Mouse (Mus musculus) megakaryocyte, embryonic 14.5 days (primary cell): ENCODE measurements around the gene Cnrip1. TPM values are rescaled to one million over a fixed set of nuclear protein-coding genes. Genes with fewer than 3 reads are reported as not detected.
"Not testable (repeated sequence)": the region's sequence is repeated elsewhere in the genome, so short reads cannot be mapped to it uniquely, and the experiment has no call there.

Source experiments
- H3K27me3 ChIP-seq: replicated peaks from 2 replicates; pipeline ENCODE3; 2012; ENCODE audit warnings: inconsistent platforms
- H3K36me3 ChIP-seq: replicated peaks from 2 replicates; pipeline ENCODE3; 2012; ENCODE audit warnings: low read length, inconsistent platforms, mixed read lengths
- H3K4me1 ChIP-seq: 2 replicates; pipeline ENCODE4 v1.6.1; 2012; ENCODE audit warnings: inconsistent platforms
- H3K4me3 ChIP-seq: replicated peaks from 2 replicates; pipeline ENCODE3; 2012; ENCODE audit warnings: moderate library complexity, mild to moderate bottlenecking, inconsistent platforms
- H3K9me3 ChIP-seq: 2 replicates; pipeline ENCODE4 v1.6.1; 2012; ENCODE audit warnings: inconsistent platforms
- FLI1 ChIP-seq: IDR thresholded peaks from 2 replicates; pipeline ENCODE4 v1.6.1; 2012; ENCODE audit warnings: low read length, inconsistent platforms, mixed read lengths
- GATA1 ChIP-seq: IDR thresholded peaks from 3 replicates; pipeline ENCODE4 v1.6.1; 2012; ENCODE audit warnings: mixed read lengths, low read length, inconsistent platforms, borderline replicate concordance
- polyA plus RNA-seq: library from polyadenylated mRNA; stranded (reverse); fragments of >175 nt; gene quantifications from 2 replicates; pipeline ENCODE4 v1.2.3, GENCODE M21; 2012; ENCODE audit warnings: low replicate concordance; ENCODE audit not compliant: insufficient read depth

Cnrip1 gene
- 0.21 TPM in 1 of 2 replicates, not detected in the other for polyA plus RNA-seq

DNA sequence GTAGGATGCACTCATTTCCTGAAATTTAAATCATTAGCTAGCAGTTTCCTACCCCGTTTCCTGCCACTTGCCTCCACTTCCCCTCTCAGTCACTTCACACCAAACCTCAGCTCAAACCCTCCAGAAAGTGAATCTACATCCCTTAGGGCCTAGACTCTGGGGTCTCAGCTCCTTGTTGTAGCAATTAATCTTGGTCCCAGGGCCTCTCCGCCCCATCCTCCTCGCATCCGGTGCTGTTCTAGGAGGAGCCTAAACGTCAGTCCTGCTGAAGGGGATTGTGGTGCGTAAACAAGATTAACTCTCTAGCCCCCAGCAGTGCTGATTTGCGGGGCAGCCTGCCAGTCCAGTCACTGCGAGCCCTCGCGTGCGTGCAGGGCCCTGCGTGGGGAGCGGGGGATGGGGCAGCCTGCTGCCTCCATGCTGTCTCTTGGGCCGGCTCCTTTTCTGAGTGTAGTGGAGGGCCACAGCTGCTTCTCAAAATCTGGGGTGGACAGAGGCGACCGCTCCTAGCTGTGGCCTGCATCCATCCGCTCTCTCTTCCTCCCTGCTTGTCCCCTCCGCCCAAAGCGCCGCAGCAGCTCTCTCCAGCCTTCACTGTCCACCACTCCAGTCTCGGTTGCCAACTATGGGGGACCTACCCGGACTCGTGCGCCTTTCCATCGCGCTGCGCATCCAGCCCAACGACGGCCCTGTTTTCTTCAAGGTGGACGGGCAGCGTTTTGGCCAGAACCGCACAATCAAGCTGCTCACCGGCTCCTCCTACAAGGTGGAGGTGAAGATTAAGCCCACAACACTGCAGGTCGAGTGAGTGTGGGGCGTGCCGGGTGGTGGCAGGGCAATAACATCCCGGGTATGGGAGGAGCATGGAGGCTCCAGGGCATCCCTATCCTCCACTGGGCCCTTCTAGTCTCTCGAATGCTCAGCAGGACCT is at the start of gene Cnrip1, which contains the start of gene Plek:
TSS of gene Cnrip1 (plus strand) at position 42 of the 931 bp plus-strand sequence.
TSS of gene Plek (minus strand) at position 837 of the 931 bp plus-strand sequence.
- Histone ChIP-seq H3K4me1 (peaks cover 20% of the 10 kb centered on the region), H3K4me3 (peak within 1 kb of the TSS; percentile 89), H3K36me3 (no peaks in the 10 kb centered on the region), H3K27me3 (peaks cover 23% of the 10 kb centered on the region), H3K9me3 (no peaks in the 10 kb centered on the region; the same call in 1 of the 2 replicates)
- no peak for TF ChIP-seq FLI1
- no peak for TF ChIP-seq GATA1

GRCm38 (mm10) chr11:17002739-17003373 is 48.5 kb upstream of the Cnrip1 start:
- no peaks in the 10 kb centered on the region for H3K27me3 ChIP-seq
- TF ChIP-seq GATA1, result no peak
- no peak for TF ChIP-seq FLI1
- H3K4me1 ChIP-seq, result peaks cover 66% of the 10 kb centered on the region
- H3K36me3 ChIP-seq, result peaks cover 81% of the 10 kb centered on the region
- peak overlapping the region; percentile 91 for H3K4me3 ChIP-seq
- H3K9me3 ChIP-seq, result no peaks in the 10 kb centered on the region

- peaks cover 74% of the 10 kb centered on the region for H3K36me3 ChIP-seq
- peaks cover 62% of the 10 kb centered on the region for H3K4me1 ChIP-seq
- no peaks in the 10 kb centered on the region for H3K9me3 ChIP-seq
- H3K27me3 ChIP-seq, result no peaks in the 10 kb centered on the region
- H3K4me3 ChIP-seq, result peak overlapping the region; percentile 91
- TF ChIP-seq FLI1, result no peak
- no peak for TF ChIP-seq GATA1
Observed at GRCm38 (mm10) chr11:17003757-17004156, 47.6 kb upstream of the Cnrip1 start.

GRCm38 (mm10) chr11:17004899-17005846 is 46.2 kb upstream of the Cnrip1 start:
- H3K9me3 ChIP-seq, result no peaks in the 10 kb centered on the region
- TF ChIP-seq GATA1 (peak; percentile 95; the same call in 2 of the 3 replicates), FLI1 (peak; percentile 48; the same call in 1 of the 2 replicates)
- H3K4me1 ChIP-seq, result peaks cover 68% of the 10 kb centered on the region
- no peaks in the 10 kb centered on the region for H3K27me3 ChIP-seq
- H3K36me3 ChIP-seq, result peaks cover 63% of the 10 kb centered on the region
- peak overlapping the region; percentile 91 for H3K4me3 ChIP-seq

- H3K9me3 ChIP-seq, H3K27me3 ChIP-seq: not testable (repeated sequence)
- Histone ChIP-seq H3K4me3 (peak overlapping the region; percentile 92), H3K4me1 (peaks cover 66% of the 10 kb centered on the region), H3K36me3 (peaks cover 50% of the 10 kb centered on the region)
Observed at GRCm38 (mm10) chr11:17006526-17006925, 44.9 kb upstream of the Cnrip1 start.

DNA sequence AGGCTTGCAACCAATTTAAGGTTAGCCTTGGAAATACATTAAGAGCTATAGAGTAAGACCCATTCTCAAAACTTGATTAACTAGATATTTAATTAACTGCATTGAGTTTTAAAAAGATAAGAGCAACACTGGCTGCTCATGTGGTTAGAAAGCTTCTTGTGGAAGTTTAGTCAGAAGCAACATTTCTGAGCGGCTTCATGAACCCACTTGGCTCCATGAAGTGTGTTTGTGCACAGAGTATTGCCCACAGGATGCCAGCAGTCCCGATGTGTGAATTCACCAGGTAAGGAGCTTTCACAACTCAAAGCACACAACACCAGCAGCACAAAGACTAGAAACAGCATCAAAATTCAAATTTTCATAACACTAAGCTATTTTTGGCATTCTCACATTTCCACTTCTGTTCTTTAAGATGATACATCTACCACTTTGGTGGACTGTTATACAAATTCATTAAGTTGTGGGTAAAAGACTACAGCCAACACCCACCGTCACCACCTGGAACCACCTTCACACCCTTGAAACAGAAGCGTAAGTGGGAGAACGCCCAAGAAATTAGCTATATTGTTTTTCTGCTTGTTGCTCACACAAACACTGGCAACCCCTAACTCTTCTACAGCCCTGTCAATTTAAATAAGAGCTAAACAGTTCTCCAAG is 43.7 kb upstream of the Cnrip1 start:
- no peaks in the 10 kb centered on the region for H3K9me3 ChIP-seq
- peaks cover 41% of the 10 kb centered on the region for H3K36me3 ChIP-seq
- H3K27me3 ChIP-seq, result no peaks in the 10 kb centered on the region
- H3K4me3 ChIP-seq, result peak overlapping the region; percentile 93
- peaks cover 66% of the 10 kb centered on the region for H3K4me1 ChIP-seq
- no peak for TF ChIP-seq GATA1
- TF ChIP-seq FLI1, result no peak

GRCm38 (mm10) chr11:17008498-17008941 is 42.9 kb upstream of the Cnrip1 start:
- Histone ChIP-seq H3K9me3 (no peaks in the 10 kb centered on the region), H3K4me1 (peaks cover 61% of the 10 kb centered on the region), H3K27me3 (no peaks in the 10 kb centered on the region), H3K36me3 (peaks cover 32% of the 10 kb centered on the region), H3K4me3 (peak overlapping the region; percentile 93)
- TF ChIP-seq FLI1 (no peak), GATA1 (no peak)

- Histone ChIP-seq H3K36me3 (peaks cover under 1% of the 10 kb centered on the region), H3K27me3 (no peaks in the 10 kb centered on the region), H3K4me3 (no peak overlapping the region), H3K4me1 (peaks cover 45% of the 10 kb centered on the region), H3K9me3 (0 out of 2 replicates have a peak, but pooled peaks cover 3% of the 10 kb centered on the region)
- TF ChIP-seq GATA1, result no peak
- TF ChIP-seq FLI1, result no peak
Observed at GRCm38 (mm10) chr11:17012948-17013347, 38.4 kb upstream of the Cnrip1 start.
